Mouse (Mus musculus): ENCODE data around the gene Rtbdn. TPM values are rescaled to one million over a fixed set of nuclear protein-coding genes. Genes with fewer than 3 reads are reported as not detected.
A peak's percentile ranks its signal among the peaks of the same experiment; 100 is the strongest.
"Not testable (repeated sequence)": the region's sequence is repeated elsewhere in the genome, so short reads cannot be mapped to it uniquely, and the experiment has no call there.

The Rtbdn gene
- not detected for total RNA-seq (2021)
- long read RNA-seq, experiment 1 = 0 reads
- long read RNA-seq, experiment 2 = 0 reads

DNA sequence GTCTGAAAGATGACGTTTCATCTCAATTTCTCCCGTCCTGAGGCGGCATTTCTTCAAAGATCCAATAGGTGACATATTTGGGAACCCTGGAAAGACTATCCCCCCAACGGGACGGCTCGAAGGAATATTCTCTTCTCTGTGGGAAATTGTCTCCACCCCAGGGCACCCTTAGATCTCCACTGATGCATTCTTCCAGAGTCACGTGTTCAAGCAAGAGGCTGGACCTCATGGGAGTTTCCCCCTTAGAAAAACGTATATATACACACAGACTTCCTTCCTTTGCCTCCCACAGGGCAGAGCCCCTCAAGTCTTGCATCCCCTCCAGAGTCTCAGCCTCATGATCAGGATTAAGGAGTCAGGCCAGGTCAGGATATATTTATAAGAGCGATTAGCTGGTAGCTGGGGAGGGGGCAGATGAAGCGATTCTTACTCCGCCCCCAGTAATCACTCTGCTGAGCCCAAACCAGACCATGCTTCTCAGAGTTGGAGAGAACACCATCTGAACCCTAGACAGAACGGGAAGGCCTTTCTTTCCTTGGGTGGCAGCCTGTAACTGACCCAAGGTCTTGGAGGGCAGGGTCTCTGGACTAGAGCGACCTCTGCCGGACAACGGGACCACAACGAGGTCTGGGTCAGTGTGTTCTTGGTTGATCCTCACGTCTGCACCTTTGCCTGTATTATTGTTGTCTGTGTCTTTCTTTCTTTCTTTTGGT is at the start of gene Rtbdn:
Rtbdn (plus strand) TSS at position 464 of the 713 bp plus-strand sequence.
- no peak for DNase-seq

GRCm38 (mm10) chr8:84901071-84901470 is 45.7 kb upstream of the Rtbdn start:
- no peak for DNase-seq

- DNase-seq = no peak
Observed at GRCm38 (mm10) chr8:84901752-84902151, 45.0 kb upstream of the Rtbdn start, which contains the start of gene Klf1. Klf1 (plus strand) TSS chr8:84901928.

GRCm38 (mm10) chr8:84902367-84902919 is 44.3 kb upstream of the Rtbdn start:
- DNase-seq = no peak

GRCm38 (mm10) chr8:84902920-84903661 is 43.7 kb upstream of the Rtbdn start:
- DNase-seq = peak; percentile 95

DNA sequence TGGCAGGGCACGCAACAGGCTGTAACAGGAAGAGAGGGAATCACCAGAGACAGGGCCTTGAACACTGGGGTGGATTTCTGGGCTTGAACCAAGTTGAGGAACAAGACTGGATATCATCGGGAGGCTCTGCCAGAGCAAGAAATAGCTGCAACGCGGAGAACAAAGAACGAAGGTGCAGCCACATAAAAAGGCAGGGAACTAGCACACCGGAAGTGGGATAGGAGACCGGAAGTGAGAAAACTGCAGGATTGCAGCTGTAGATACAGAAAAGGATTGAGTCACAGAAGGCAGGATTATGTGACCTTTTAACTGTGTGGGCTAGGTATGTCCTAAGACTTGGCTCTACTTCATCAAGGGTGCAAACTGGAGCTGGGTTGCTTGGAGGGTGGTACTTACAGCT is 42.4 kb upstream of the Rtbdn start:
- no peak for DNase-seq

DNA sequence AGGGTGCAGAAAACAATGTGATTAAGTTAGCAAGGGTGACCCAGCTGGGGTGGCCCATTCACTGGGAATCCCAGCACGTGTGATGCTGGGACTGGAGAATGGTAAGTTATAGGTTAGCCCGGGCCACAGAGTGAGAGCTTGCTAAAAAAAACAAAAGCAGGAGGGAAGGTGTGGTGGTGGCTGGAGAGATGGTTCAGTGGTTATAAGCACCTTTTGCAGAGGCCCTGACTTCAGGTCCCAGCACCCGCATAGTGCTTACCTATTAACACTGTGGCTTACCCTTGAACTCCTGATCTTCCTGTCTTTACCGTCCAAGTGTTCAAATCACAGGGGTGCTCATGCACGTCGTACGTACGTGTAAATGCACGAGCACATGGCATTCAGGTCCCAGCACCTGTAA is 39.8 kb upstream of the Rtbdn start:
- DNase-seq = no peak

DNA sequence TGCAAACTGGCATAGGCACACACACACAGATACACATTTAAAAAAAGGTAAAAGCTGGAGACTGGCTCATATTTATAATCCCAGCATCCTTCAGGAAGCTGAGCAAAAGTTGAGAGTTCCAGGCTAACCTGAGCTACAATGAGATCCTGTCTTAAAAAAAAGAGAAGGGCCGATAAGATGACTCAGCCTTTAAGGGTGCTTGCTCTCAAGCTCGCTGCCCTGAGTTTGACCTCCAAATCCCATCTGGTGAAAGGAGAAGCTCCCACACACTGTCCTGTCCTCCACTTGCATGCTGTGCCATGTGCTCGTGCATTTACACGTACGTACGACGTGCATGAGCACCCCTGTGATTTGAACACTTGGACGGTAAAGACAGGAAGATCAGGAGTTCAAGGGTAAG is 39.3 kb upstream of the Rtbdn start:
- DNase-seq = no peak

GRCm38 (mm10) chr8:84907979-84908378 is 38.8 kb upstream of the Rtbdn start:
- DNase-seq = not testable (repeated sequence)

DNA sequence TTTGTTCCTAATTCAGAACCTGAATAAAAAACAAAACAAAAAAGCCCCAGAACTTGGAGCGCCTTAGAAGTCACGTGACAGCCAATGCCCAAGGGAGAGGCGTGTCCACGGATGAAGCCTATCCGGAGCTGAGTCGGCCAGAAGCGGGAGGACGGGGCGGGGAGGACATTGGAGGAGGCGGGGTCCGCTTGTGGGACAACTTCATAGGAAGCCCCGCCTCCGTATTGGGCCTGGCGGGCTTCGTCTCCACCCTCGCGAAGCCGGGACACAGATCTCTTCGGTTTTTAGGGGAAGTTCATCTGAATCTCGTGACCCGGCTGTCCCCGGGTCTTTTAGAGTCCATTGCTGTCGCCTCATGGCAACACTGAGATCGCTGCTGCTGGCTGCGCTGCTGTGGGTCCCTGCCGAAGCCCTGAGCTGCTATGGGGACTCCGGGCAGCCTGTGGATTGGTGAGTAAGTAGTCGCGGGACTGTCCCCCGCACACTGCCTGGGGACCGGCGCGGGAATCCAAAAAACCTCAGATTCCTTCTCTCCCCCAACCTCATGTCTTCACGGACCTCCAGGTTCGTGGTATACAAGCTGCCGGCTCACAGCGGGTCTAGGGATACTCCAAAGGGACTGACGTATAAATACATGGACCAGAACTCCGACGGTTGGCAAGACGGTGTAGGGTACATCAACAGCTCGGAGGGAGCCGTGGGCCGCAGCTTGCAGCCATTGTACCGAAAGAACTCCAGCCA is 38.2 kb upstream of the Rtbdn start, which contains the start of gene Dnase2a:
Dnase2a (plus strand) TSS at position 140 of the 741 bp plus-strand sequence.
- DNase-seq = peak; percentile 94

DNA sequence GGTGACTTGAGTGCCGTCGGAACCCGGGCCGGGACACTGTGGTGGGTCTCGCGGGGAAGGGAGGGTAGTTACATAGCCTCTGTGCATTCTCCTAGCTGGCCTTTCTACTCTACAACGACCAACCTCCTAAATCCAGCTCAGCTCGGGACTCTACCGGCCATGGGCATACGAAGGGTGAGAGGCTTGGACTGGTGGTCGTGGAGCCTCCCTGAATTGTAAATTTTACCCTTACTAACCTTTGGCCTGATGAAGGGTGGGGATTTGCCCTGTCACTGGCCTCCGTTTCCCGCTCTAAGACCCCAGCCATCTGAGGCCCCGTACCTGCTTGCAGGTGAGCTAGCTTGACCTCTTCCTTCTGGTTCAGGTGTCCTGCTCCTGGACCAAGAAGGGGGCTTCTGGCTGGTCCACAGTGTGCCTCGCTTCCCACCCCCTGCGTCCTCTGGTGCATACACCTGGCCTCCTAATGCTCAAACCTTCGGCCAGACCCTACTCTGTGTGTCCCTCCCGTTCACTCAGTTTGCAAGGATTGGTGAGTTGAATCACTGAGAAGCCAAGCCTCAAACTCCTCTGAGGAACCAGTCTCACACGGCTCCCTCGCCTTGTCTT is 37.5 kb upstream of the Rtbdn start:
- no peak for DNase-seq

DNA sequence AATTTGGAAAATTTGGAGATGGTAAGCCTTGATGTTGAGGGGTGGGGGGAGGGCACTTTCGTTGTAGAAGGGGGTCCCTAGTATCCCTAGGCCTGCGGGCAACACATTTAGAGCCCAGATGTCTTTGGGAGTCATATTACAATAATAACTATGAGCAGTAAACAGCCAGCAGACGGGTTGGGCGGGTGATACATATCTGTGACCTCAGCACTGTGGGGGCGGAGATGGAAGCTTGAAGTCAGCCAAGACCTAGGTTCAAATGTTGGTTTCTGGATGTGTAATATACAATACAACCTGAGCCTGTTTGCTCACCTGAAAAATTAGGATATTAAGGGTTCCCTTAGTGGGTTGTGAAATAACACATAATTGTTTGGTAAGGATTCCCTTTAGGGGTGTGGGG is 36.8 kb upstream of the Rtbdn start:
- no peak for DNase-seq

DNA sequence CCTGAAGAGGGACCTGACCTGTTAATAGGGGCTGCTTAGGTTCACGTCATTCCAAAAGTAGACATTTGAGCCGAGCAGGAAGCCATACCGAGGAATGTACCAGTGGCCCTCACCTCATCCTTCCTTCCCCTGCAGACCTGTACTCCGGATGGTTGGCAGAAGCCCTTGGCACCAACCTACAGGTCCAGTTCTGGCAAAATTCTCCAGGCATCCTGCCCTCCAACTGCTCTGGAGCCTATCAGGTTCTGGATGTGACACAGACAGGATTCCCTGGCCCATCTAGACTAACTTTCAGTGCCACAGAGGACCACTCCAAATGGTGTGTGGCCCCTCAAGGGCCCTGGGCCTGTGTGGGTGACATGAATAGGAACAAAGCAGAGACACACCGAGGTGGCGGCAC is 36.2 kb upstream of the Rtbdn start:
- DNase-seq = no peak

DNA sequence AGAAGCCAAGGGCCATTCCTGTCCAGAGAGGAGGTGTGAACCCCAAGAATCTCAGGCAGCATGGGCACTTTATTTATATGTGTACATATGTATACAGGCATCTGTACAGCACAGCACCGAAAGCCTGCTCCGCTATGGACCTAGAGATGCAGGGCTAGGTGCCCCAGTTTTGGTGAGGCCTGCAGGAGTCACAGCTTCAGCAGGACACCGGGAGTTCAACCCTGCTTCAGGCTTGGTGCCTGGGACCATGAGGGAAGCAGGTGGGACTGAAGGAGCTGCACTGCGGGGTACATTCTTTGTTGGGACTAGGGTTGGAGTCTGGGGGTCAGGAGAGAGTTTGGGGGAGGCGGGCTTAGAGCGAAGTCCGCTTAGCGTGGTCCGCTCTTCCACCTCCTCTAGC is 34.9 kb upstream of the Rtbdn start:
- no peak for DNase-seq

GRCm38 (mm10) chr8:84912391-84912790 is 34.4 kb upstream of the Rtbdn start:
- no peak for DNase-seq

DNA sequence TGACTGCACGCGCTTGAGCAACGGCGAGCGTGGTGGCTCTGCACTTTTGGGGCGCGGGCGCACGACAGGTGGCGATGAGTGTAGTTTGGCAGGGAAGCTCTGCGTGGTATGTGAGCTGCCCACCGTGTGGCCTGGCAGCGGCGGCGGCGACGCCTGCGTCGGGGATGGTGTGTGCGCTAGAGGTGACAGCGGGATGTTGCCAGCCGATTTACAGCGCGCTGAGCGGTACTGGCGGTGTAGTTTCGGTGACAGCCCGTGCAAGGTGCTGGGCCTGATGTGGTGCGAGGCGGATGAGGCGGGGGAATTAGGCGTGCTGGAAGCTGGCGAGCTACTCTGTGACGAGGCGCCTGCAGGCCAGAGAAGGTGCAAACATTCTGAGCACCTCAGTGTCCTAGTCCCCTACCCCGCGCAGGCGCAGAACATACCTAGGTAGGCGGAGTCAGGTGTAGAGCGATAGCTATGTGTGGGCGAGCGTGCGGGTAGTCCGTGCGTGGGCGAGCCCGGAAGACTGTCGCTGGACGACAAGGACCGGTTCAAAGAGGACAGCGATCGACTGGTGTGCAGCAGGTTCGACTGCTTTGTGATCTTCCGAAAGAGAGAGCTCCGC is 33.8 kb upstream of the Rtbdn start:
- no peak for DNase-seq

DNA sequence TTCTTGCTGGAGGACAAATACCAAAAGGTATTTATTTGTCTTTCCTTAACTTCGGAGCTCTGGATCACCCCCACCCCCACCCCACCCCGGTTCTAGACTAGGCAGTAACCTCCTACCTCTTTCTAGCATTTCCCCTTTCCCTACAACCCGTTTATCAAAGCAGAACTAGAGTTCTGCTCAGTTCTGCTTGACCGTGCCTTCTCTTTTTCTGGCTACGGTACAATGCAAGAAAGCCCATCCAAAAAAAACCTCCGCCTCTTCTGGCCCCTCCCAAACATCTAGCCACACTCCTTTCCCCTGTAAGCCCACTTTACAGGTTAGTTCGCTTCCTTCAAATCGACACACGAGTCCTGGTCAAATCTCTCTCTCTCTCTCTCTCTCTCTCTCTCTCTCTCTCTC is 33.3 kb upstream of the Rtbdn start:
- DNase-seq = no peak

- DNase-seq = no peak
Observed at GRCm38 (mm10) chr8:84913960-84914359, 32.8 kb upstream of the Rtbdn start.

DNA sequence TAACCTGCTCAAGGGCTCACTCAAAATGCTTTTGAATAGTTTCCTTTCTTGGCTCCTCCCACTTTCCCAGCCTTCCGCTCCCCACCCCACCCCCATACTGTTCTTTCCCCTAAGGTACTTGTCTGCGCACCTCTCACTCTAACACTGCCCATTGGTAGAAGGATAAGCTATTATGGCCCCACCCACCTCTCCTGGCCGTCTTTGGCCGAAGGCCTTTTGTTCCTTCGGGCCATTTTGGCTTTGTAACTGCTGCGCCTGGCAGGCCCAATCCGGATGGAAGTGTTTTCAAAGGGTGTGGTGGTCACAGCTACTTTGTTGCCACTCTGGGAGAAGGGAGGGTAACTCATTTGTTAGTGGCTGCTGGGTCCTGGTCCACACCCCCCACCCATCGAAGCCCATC is 31.5 kb upstream of the Rtbdn start:
- DNase-seq = no peak

- no peak for DNase-seq
Observed at GRCm38 (mm10) chr8:84917781-84918180, 29.0 kb upstream of the Rtbdn start.

DNA sequence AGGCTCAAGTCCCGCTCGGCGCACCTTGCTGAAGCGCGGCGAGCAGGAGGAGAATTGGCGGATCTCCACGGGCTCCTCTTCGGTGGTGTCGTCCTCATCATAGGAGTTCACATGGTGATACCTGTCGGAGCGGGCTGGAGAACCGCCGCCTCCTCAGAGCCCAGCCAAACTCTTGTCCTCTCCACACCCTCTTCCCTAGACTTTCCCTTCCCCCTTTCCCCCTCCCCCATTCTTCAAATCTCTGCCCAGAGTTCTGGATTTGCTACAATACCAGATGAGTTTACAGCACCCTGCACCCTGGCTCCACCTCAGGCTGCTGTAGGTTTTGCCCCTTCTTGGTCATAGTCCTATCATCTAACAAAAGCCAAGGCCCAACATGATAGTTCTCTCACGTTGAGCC is 28.1 kb upstream of the Rtbdn start:
- DNase-seq = no peak

- no peak for DNase-seq
Observed at GRCm38 (mm10) chr8:84921596-84921995, 25.2 kb upstream of the Rtbdn start.
